Mouse (Mus musculus): Measurements from ENCODE around the gene Elfn2. TPM values are rescaled to one million over a fixed set of nuclear protein-coding genes. Genes with fewer than 3 reads are reported as not detected.
A peak's percentile ranks its signal among the peaks of the same experiment; 100 is the strongest.

Gene Elfn2
- total RNA-seq, 4 experiments from 2014 or later, result 176 to 224 (median 201) TPM

DNA sequence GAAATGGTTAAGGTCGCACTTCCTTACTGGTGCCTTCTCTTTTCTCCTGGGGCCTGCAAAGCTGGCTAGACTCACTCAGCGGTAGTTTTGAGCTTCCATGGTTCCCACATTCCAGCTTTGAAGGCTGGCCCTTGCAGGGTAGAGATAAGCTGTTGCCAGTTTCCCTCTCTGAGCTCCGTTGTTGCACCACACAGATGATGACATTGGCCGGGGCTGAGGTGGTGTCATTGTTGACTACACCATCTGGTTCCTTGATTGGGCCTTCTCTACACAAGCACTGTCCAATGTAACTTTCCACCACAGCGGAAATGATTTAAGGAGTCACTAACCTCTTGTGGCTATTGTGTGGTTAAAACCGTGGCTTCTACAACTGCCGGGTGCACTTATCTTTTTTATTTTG lies 2.0 kb upstream of the Elfn2 start:
- DNase-seq (ENCODE audit: low spot score in 2 of 2), result no peak

DNA sequence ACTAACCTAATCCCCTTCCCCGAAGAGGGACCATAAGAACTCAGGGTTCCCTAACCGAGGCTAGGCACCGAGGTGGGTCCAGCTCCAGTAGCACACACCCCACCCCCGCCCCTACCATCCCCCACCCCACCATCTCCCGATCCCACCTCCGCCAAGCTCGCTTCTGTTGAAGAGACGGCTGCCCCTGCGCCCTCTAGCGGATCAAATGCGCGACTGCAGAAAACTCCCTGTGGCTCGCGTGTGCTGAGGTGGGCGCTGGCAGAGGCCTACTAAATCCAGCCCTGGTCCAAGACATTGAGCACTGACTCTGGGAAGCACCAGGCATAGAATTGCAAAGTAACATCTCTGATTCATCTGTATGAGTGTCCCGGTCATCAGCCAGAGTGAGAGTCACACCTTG lies 1.5 kb upstream of the Elfn2 start:
- DNase-seq (ENCODE audit: low spot score in 2 of 2), result no peak

DNA sequence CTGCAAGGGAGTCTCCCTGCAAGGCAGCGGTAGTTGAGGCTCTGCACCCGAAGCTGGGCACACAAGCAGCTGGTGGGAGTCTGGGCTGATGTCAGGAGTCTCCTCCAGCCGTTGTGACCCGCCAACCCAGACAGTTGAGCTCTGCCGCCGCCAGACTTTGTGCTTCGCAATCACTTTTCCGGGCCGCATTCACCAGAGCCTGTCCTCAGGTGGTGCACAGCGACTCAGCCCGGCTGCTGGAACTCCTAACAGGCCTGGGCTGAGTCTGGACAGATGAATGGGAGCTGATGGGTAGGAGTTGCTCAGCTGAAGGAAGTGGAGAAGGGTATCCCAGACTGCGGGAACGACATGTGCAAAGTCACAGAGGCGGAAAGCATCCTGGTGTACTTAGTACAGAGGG lies 845 bp upstream of the Elfn2 start:
- DNase-seq (ENCODE audit: low spot score in 2 of 2), result no peak

- DNase-seq (ENCODE audit: low spot score in 2 of 2), result no peak
Observed at GRCm38 (mm10) chr15:78716936-78717335, 1.6 kb downstream of the Elfn2 start.

GRCm38 (mm10) chr15:78715856-78716255 lies 2.7 kb downstream of the Elfn2 start:
- DNase-seq (ENCODE audit: low spot score in 2 of 2), result no peak

GRCm38 (mm10) chr15:78713751-78714150 lies 4.8 kb downstream of the Elfn2 start:
- no peak for DNase-seq (ENCODE audit: low spot score in 2 of 2)

GRCm38 (mm10) chr15:78712335-78713258 lies 6.0 kb downstream of the Elfn2 start:
- DNase-seq (ENCODE audit: low spot score in 2 of 2), result peak in 1 of 2 experiments; percentile 66

- peak; percentile 75 to 76 for DNase-seq (ENCODE audit: low spot score in 2 of 2)
Observed at GRCm38 (mm10) chr15:78711935-78712334, 6.6 kb downstream of the Elfn2 start.

DNA sequence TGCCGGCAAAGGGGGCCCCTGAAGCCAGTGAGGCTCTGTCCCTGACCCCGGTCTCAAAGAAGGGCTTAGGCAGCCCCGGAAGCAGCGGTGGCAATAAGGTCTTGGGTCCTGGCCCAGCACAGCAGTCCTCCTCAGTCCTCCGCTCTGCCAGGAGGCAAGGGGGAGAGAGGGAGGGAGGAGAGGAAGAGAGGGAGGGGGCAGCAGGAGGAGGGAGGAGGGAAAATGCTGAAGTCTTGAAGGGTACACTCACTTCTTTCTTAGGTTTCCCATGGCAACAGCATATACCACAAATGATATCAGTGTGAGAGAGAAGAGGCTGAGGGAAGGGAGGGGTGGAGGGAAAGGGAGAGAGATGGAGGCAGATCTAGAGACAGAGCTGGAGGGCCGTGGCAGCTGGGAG lies 7.9 kb downstream of the Elfn2 start:
- no peak for DNase-seq (ENCODE audit: low spot score in 2 of 2)

DNA sequence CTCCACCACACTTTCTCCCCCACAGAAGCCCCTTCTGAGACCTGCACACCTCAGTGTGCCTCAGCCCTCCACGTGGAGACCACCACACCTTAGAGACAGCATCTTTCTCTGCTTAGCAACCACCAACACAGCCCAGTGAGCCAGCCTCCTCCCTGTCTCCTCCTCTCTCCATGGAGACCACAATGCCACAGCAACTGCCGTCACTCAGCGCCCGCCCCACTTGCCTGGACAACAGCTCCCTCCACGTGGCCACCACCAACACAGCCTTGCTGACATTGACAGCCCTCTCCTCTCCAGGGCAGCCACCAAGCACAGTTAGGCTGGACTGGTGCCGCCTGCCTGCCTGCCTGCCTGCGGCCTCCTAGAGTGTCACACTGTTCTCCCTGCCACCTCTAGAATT lies 8.8 kb downstream of the Elfn2 start:
- DNase-seq (ENCODE audit: low spot score in 2 of 2), result peak; percentile 71 to 75

DNA sequence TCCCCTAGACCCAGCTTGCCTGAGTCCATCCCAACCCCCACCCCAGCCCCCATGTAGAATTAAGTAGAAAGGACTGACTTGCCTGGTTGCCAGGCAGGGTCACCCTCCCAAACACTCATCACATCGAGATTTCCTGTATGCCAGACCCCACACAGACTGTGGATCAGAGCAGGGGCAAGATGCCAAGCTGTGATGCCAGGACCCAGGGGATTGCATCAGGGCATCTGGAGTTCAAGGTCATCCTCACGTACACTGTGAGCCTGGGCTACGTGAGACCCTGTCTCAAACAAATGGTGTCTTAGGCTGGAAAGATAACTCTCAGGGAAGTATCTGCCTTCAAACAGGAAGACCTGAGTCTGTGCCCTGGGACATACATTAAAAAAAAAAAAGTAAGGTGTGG lies 11.9 kb downstream of the Elfn2 start:
- DNase-seq (ENCODE audit: low spot score in 2 of 2), result no peak

- no peak for DNase-seq (ENCODE audit: low spot score in 2 of 2)
Observed at GRCm38 (mm10) chr15:78704824-78705223, 13.7 kb downstream of the Elfn2 start.

DNA sequence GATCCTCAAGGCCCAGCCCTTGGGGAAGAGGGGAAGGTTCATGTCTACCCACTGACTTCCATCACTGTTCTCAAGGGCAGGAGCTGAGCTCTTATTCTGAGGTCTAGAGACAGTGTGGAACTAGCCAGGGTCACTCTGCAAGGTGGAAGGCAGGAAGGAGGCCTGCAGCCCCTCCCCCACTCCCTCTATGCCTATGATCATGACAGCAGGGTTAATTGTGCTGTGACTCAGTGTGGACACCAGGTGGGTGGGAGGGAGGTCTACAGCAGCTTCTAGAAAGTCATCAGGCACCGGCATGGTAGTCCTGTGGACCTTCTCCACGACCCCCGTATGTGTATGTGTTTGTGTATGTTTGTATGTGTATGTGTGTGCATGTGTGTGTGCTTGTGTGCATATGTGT lies 14.6 kb downstream of the Elfn2 start:
- no peak for DNase-seq (ENCODE audit: low spot score in 2 of 2)

DNA sequence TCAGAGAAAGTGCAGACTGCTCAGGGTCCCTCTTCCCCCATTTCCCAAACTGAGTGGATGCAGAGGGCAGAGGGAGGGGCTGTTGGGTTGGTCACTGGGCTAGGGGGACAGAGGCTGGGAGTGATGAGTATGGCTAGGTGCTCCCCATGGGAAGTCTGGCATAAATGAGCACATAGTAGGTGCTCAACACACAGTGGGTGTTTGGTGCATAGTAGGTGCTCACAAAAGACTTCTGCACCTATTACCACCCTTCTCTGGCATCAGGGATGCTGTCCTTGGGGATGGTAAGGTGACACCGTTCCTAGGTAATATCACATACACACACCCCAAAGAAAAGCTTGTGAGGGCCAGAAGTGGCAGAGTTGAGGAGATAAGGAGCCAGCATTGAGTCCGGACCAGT lies 18.2 kb downstream of the Elfn2 start:
- DNase-seq (ENCODE audit: low spot score in 2 of 2), result no peak

DNA sequence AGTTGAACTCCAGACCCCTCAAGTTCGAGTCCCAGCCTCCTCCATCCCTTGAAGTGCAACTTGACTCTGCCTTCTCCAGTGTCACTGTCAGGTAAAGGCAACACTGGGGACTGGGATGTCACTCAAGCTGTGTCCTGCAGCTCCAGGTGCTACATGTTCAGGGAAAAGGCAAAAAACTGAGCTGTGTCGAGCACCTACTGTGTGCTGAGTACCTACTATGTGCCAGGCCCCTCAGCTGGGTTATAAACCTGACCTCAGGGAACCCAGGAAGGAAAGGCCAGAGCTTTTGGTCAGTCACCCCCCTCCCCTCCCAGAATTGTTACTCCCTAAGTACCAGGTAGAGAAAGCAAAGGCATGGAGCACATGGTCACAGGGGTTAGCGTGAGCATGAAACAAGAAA lies 19.1 kb downstream of the Elfn2 start:
- DNase-seq (ENCODE audit: low spot score in 2 of 2), result no peak

- DNase-seq (ENCODE audit: low spot score in 2 of 2), result peak; percentile 71
Observed at GRCm38 (mm10) chr15:78698491-78699135, 20.0 kb downstream of the Elfn2 start.

- DNase-seq (ENCODE audit: low spot score in 2 of 2), result peak; percentile 75 to 77
Observed at GRCm38 (mm10) chr15:78698084-78698483, 20.5 kb downstream of the Elfn2 start.

DNA sequence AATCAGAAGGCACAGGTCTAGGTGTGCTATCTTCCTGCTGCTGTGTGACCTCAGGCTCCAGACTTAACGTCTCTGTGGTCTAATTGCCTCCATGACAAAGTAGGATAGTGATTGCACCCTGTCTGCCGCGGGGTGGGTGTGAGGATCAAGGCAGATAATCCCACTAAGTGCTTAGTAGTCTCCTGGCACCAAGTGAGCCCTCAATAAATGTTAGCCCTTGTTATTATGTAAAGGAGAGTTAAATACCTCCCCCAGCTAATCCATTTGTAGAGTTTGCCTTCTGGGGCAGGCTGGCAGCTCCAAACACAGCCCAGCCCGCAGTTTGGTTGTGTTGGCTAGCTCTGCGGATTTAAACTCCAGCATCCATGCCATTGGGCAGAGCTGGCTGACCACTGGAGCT lies 22.8 kb downstream of the Elfn2 start:
- no peak for DNase-seq (ENCODE audit: low spot score in 2 of 2)

DNA sequence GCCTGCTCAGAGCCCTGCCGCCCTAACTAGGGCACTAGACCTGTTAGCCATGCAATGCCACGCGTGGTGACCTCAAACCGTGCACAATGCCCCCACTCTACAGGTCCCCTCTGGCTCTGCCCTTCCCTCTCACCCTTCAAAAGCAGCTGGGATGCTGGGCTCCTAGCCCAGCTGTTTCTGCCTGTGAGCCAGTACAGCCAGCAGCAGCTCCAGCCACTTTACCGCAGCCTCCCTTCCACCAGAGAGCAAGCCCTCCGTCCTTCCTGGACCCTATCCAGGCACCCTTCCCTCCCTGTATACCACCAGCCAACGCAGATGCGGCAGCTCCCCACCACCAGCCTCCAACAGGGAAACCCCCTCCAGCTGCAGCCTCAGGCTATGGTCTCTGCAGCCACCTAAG lies 26.1 kb downstream of the Elfn2 start:
- DNase-seq (ENCODE audit: low spot score in 2 of 2), result no peak

DNA sequence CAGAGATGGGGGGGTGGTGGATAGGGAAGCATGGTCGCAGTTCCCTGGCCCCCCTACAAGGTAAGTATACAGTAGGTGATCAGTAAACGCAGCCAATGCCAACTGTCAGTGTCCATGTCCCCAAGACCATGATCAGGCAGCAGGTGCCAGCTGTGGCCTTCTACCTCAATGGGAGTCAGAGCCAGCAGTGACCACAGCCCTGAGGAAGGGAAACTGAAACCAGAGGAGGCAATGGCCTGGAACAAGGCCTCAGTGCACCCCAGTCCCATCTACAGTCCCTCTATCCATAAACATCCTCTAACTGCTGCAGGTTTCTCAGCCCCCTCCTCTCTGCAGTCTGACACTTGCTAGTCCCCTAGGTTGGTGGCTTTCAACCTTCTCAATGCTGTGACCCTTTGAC lies 27.9 kb downstream of the Elfn2 start:
- DNase-seq (ENCODE audit: low spot score in 2 of 2), result no peak

- DNase-seq (ENCODE audit: low spot score in 2 of 2), result no peak
Observed at GRCm38 (mm10) chr15:78686910-78687309, 31.7 kb downstream of the Elfn2 start.

DNA sequence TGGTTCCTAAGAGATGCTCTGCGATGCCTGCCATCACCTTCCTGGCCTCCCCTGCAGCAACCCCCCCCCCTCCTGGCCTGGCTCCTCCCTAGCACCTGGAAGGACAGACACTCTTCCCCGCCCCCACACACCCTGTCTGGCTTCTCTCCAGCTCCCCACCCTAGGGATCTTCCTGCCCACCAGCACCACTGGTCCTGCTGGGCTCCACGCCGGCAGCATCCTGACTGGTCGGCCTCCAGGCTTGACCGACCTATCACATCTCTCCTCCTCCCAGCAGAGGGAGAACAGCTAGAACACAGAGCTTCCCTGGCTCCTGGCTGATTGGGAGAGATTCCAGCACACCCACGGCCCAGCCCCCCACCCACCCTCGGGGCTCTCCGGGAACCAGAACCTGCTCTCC lies 34.5 kb downstream of the Elfn2 start:
- DNase-seq (ENCODE audit: low spot score in 2 of 2), result no peak

DNA sequence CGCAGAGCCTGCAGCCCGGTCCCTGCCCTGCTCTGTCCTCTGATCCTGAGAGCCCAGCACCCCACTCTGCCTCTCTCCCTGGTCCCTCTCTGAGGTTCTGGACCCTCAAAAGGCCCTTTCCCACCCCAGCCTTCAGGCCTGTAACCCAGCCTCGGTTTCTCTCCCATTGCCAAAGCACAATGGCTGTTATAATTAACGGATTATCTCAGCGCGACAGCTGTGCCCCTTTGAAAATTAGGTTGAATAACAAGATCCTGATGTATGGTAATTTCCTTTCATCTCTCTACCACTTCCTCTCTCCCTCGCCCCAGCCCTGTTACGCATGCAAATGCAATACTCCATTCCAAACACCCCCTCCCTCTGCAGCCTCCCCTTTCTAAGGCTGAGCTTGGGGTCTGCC lies 35.1 kb downstream of the Elfn2 start:
- DNase-seq (ENCODE audit: low spot score in 2 of 2), result no peak

All from layer of hippocampus, adult 8-10 months (tissue).